Mouse (Mus musculus) kidney, postnatal 0 days (tissue): ENCODE results near the gene Tert. TPM values are rescaled to one million over a fixed set of nuclear protein-coding genes. Genes with fewer than 3 reads are reported as not detected.

Source experiments
- ATAC-seq: fragments of 200-750 bp; cut with Nextera tagmentation; replicated peaks from 2 replicates; pipeline ENCODE4 v1.8.0; 2017; ENCODE audit warnings: low read depth, moderate number of reproducible peaks, moderate TSS enrichment, moderate library complexity; ENCODE audit not compliant: low FRiP score
- DNase-seq: peaks from one replicate; pipeline ENCODE4 v3.0.0-alpha.2; 2016; ENCODE audit warnings: low spot score
- H3K27ac ChIP-seq: fragments of 300-500 bp; sonication (generic); 2 replicates; pipeline ENCODE4 v1.5.1; 2014; ENCODE audit warnings: mild to moderate bottlenecking
- H3K27me3 ChIP-seq: fragments of 300-500 bp; sonication (generic); 2 replicates; pipeline ENCODE4 v1.6.1; 2014; ENCODE audit warnings: low read length, mixed read lengths; ENCODE audit not compliant: insufficient read depth
- H3K36me3 ChIP-seq: fragments of 300-500 bp; sonication (generic); 2 replicates; pipeline ENCODE4 v1.6.1; 2014; ENCODE audit warnings: low read length, mixed read lengths; ENCODE audit not compliant: insufficient read depth
- H3K4me1 ChIP-seq: fragments of 300-500 bp; sonication (generic); replicated peaks from 2 replicates; pipeline ENCODE4 v1.6.1; 2014; ENCODE audit warnings: antibody characterized with exemption, low read length, mixed read lengths; ENCODE audit not compliant: insufficient read depth
- H3K4me2 ChIP-seq: fragments of 300-500 bp; sonication (generic); 2 replicates; pipeline ENCODE4 v1.6.1; 2014; ENCODE audit warnings: mild to moderate bottlenecking, low read length, moderate library complexity, mixed read lengths
- H3K4me3 ChIP-seq: fragments of 300-500 bp; sonication (generic); replicated peaks from 2 replicates; pipeline ENCODE4 v1.5.1; 2014; ENCODE audit warnings: low read depth, low read length
- H3K9ac ChIP-seq: fragments of 300-500 bp; sonication (generic); 2 replicates; pipeline ENCODE4 v1.6.1; 2014; ENCODE audit warnings: low read depth, low read length
- H3K9me3 ChIP-seq: fragments of 300-500 bp; sonication (generic); replicated peaks from 2 replicates; pipeline ENCODE4 v1.6.1; 2016; ENCODE audit warnings: low read length, inconsistent platforms, mixed read lengths
- CTCF ChIP-seq: IDR thresholded peaks from 2 replicates; pipeline ENCODE4 v1.5.1; 2016; ENCODE audit warnings: antibody characterized with exemption, low read depth, mild to moderate bottlenecking, moderate library complexity
- WGBS: fragments of 180-500 bp; shearing (Covaris S2); extraction: QIAGEN DNeasy Blood & Tissue Kit; methylation state at CpG from one replicate; pipeline ENCODE4 v1.1.7; 2014; 5-methylcytosine and 5-hydroxymethylcytosine counted together
- polyA plus RNA-seq: library from polyadenylated mRNA; unstranded; fragments of >200 nt; fragmentation: Nextera tagmentation; extraction: Ambion mirVana; gene quantifications from 2 replicates; pipeline ENCODE4 v1.2.1, GENCODE M21; 2015

The Tert gene
- polyA plus RNA-seq, 1 experiment from 2014 or later = 2.6 TPM

- H3K27me3 ChIP-seq = no peaks in the 10 kb centered on the region
- no peak overlapping the region for H3K27ac ChIP-seq
- peaks cover 7% of the 10 kb centered on the region for H3K4me1 ChIP-seq
- H3K4me3 ChIP-seq = no peak overlapping the region
- DNase-seq (no peak), ATAC-seq (no peak)
- no peak overlapping the region for H3K4me2 ChIP-seq
- WGBS = 79% methylated on average over 11 of the region's 11 CpGs
- no peaks in the 10 kb centered on the region for H3K36me3 ChIP-seq
- no peaks in the 10 kb centered on the region for H3K9me3 ChIP-seq
- TF ChIP-seq CTCF = no peak
- no peak overlapping the region for H3K9ac ChIP-seq
These were observed 1.9 kb downstream of the Tert start for GRCm38 (mm10) chr13:73628586-73629113.

- Histone ChIP-seq H3K4me1 (peaks cover 7% of the 10 kb centered on the region), H3K27ac (no peak overlapping the region), H3K9ac (no peak overlapping the region), H3K4me2 (no peak overlapping the region), H3K9me3 (no peaks in the 10 kb centered on the region), H3K4me3 (no peak overlapping the region), H3K36me3 (0 out of 2 replicates have a peak, but pooled peaks cover 2% of the 10 kb centered on the region), H3K27me3 (no peaks in the 10 kb centered on the region)
- 94% methylated on average over 3 of the region's 3 CpGs for WGBS
- no peak for DNase-seq
- TF ChIP-seq CTCF = no peak
- no peak for ATAC-seq
These were observed 5.1 kb downstream of the Tert start for GRCm38 (mm10) chr13:73631837-73632236.

- no peak for ATAC-seq
These were observed 11.1 kb downstream of the Tert start for GRCm38 (mm10) chr13:73637826-73638225.

GRCm38 (mm10) chr13:73641296-73641695 is 14.6 kb downstream of the Tert start:
- Histone ChIP-seq H3K4me2 (no peak overlapping the region), H3K36me3 (0 out of 2 replicates have a peak, but pooled peaks cover 2% of the 10 kb centered on the region), H3K4me1 (no peaks in the 10 kb centered on the region), H3K27ac (no peak overlapping the region), H3K9ac (no peak overlapping the region), H3K27me3 (no peaks in the 10 kb centered on the region), H3K4me3 (no peak overlapping the region), H3K9me3 (no peaks in the 10 kb centered on the region)
- DNase-seq (no peak), ATAC-seq (no peak)
- WGBS = 76% methylated on average over 4 of the region's 4 CpGs
- TF ChIP-seq CTCF = no peak

More at GRCm38 (mm10) chr13:73637826-73638225, 11.1 kb downstream of the Tert start:
- no peaks in the 10 kb centered on the region for H3K27me3 ChIP-seq
- no peak overlapping the region for H3K27ac ChIP-seq
- 0 out of 2 replicates have a peak, but pooled peaks cover 5% of the 10 kb centered on the region for H3K36me3 ChIP-seq
- H3K9ac ChIP-seq = no peak overlapping the region
- no peaks in the 10 kb centered on the region for H3K4me1 ChIP-seq
- no peak overlapping the region for H3K4me2 ChIP-seq
- no peak overlapping the region for H3K4me3 ChIP-seq
- DNase-seq = no peak
- 74% methylated on average over 5 of the region's 6 CpGs for WGBS
- no peak for TF ChIP-seq CTCF
- H3K9me3 ChIP-seq = no peaks in the 10 kb centered on the region

- WGBS = 36% methylated on average over 6 of the region's 6 CpGs
- ATAC-seq (peak; percentile 85), DNase-seq (peak; percentile 82)
- peak; percentile 92 for TF ChIP-seq CTCF
- H3K36me3 ChIP-seq = no peaks in the 10 kb centered on the region
- no peak overlapping the region for H3K4me3 ChIP-seq
- H3K4me1 ChIP-seq = no peaks in the 10 kb centered on the region
- H3K4me2 ChIP-seq = no peak overlapping the region
- no peak overlapping the region for H3K27ac ChIP-seq
- H3K9me3 ChIP-seq = no peaks in the 10 kb centered on the region
- no peaks in the 10 kb centered on the region for H3K27me3 ChIP-seq
- no peak overlapping the region for H3K9ac ChIP-seq
These were observed 19.8 kb downstream of the Tert start for GRCm38 (mm10) chr13:73646397-73647087.

- Histone ChIP-seq H3K9me3 (no peaks in the 10 kb centered on the region), H3K27me3 (no peaks in the 10 kb centered on the region), H3K4me1 (no peaks in the 10 kb centered on the region), H3K4me3 (no peak overlapping the region), H3K4me2 (no peak overlapping the region), H3K36me3 (no peaks in the 10 kb centered on the region), H3K27ac (no peak overlapping the region), H3K9ac (no peak overlapping the region)
- DNase-seq (no peak), ATAC-seq (no peak)
- no peak for TF ChIP-seq CTCF
- 81% methylated on average over 3 of the region's 3 CpGs for WGBS
These were observed 26.6 kb downstream of the Tert start for GRCm38 (mm10) chr13:73653266-73653665.
